Comparison of ENCODE assay signal across 12 mouse cellular contexts in the genomic region with DNA sequence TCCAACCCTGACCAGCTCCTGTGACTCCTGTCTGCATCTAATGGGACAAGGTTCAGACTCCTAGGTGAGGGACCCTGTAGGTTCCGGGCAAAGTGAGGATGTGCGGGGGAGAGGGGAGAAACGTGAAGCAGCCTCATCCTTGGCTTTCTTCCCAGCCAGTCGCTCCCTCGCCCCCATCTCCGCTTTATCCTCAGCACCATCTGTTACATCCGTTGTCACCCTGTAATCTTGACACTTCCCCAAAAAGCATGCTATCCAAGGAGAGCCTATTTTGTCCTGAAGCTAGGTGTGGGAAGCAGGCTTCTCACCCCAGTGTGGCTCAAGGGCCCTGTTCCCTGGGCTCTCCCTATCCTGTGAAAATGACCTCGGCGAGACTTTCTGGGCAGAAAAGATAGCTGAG. TPM values are rescaled to one million over a fixed set of nuclear protein-coding genes. Genes with fewer than 3 reads are reported as not detected.
DNase-seq lines count a peak whose midpoint lies in the region; ATAC-seq and TF ChIP-seq lines count a peak whose summit lies in the region.
"Had no signal": no experiment of that assay in that cellular context is flagged by ENCODE, and none has a peak within 500 bp of the region (broad histone marks: within the 10 kb centered on the region; RNA-seq: fewer than 3 reads in every experiment).

No protein-coding gene starts in this region.

- no peak for TF ChIP-seq CTCF in cerebellum, adult 2 months (IDR thresholded peaks at IDR 0.05; ENCODE audit: borderline replicate concordance, insufficient read depth, low read depth, low read length)

- 0 out of 2 replicates have a peak, but pooled peaks have one; percentile 34 for TF ChIP-seq POLR2A in cerebellum, adult 2 months (IDR thresholded peaks at IDR 0.05; ENCODE audit: borderline replicate concordance, insufficient read depth, low read length)

- ATAC-seq in hindbrain, embryonic 13.5 days (ENCODE audit: low FRiP score) = no peak
- no peak for ATAC-seq in hindbrain, embryonic 12.5 days (ENCODE audit: low FRiP score)
- no peak for ATAC-seq in liver, embryonic 16.5 days (ENCODE audit: low read depth)

- H3K27ac ChIP-seq in hindbrain, embryonic 13.5 days = no peak overlapping the region
- H3K27ac ChIP-seq in hindbrain, embryonic 12.5 days = no peak overlapping the region
- peak overlapping the region; percentile 89 for H3K27ac ChIP-seq in cerebellum, adult 2 months (ENCODE audit: insufficient read depth, low read length)
- H3K27ac ChIP-seq in liver, embryonic 16.5 days (ENCODE audit: low read length) = no peak overlapping the region
- H3K27ac ChIP-seq: macrophage had no signal

- H3K4me3 ChIP-seq in hindbrain, embryonic 13.5 days = no peak overlapping the region
- H3K4me3 ChIP-seq in hindbrain, embryonic 12.5 days = no peak overlapping the region
- H3K4me3 ChIP-seq in cerebellum, adult 2 months (replicated peaks; ENCODE audit: insufficient read depth, low read depth, low read length) = peak overlapping the region; percentile 21
- no peak overlapping the region for H3K4me3 ChIP-seq in liver, embryonic 16.5 days (ENCODE audit: low read depth, low read length)

- H3K9ac ChIP-seq in hindbrain, embryonic 13.5 days = no peak overlapping the region
- no peak overlapping the region for H3K9ac ChIP-seq in hindbrain, embryonic 12.5 days
- peak overlapping the region; percentile 10; the same call in 1 of the 2 replicates for H3K9ac ChIP-seq in liver, embryonic 16.5 days (ENCODE audit: low read depth, low read length)

- DNase-seq in cerebellum, adult 2 months = peak; percentile 85 to 95
- DNase-seq in layer of hippocampus, adult 8-10 months (ENCODE audit: low spot score in 2 of 2) = peak; percentile 69 to 71
- DNase-seq in adrenal gland, postnatal 10 days = no peak
- no peak for DNase-seq in spleen, postnatal 10 days (ENCODE audit: low spot score in 2 of 2)
- DNase-seq in lung, adult 18-20 months = no peak

- H3K27me3 ChIP-seq in hindbrain, embryonic 13.5 days = peaks cover 16% of the 10 kb centered on the region
- peaks cover 14% of the 10 kb centered on the region for H3K27me3 ChIP-seq in hindbrain, embryonic 12.5 days
- H3K27me3 ChIP-seq in cerebellum, adult 2 months (ENCODE audit: control insufficient read depth, insufficient read depth, low read length) = no peaks in the 10 kb centered on the region
- no peaks in the 10 kb centered on the region for H3K27me3 ChIP-seq in liver, embryonic 16.5 days (ENCODE audit: control insufficient read depth, insufficient read depth, low read depth, low read length)

- H3K4me2 ChIP-seq in hindbrain, embryonic 13.5 days = 0 out of 2 replicates have a peak overlapping the region, but pooled peaks have one; percentile 1
- H3K4me2 ChIP-seq in hindbrain, embryonic 12.5 days (replicated peaks) = no peak overlapping the region
- H3K4me2 ChIP-seq in liver, embryonic 16.5 days (ENCODE audit: low read depth, low read length) = peak overlapping the region; percentile 95

- H3K36me3 ChIP-seq in hindbrain, embryonic 13.5 days = no peaks in the 10 kb centered on the region
- H3K36me3 ChIP-seq in hindbrain, embryonic 12.5 days = no peaks in the 10 kb centered on the region
- H3K36me3 ChIP-seq in liver, embryonic 16.5 days (ENCODE audit: control insufficient read depth, insufficient read depth) = no peaks in the 10 kb centered on the region

- 76% methylated on average over 9 of the region's 9 CpGs for WGBS in hindbrain, embryonic 13.5 days
- WGBS in hindbrain, embryonic 12.5 days = 78% methylated on average over 9 of the region's 9 CpGs
- WGBS in cerebellum, adult 2 months = 13% methylated on average over 9 of the region's 9 CpGs
- 57% methylated on average over 9 of the region's 9 CpGs for WGBS in liver, embryonic 16.5 days (ENCODE audit: insufficient replicate concordance)

- H3K9me3 ChIP-seq in hindbrain, embryonic 13.5 days = no peaks in the 10 kb centered on the region
- no peaks in the 10 kb centered on the region for H3K9me3 ChIP-seq in hindbrain, embryonic 12.5 days (replicated peaks)
- H3K9me3 ChIP-seq in liver, embryonic 16.5 days (replicated peaks; ENCODE audit: control insufficient read depth, low read length) = no peaks in the 10 kb centered on the region

- peaks cover 57% of the 10 kb centered on the region for H3K4me1 ChIP-seq in hindbrain, embryonic 13.5 days (replicated peaks)
- peaks cover 33% of the 10 kb centered on the region for H3K4me1 ChIP-seq in hindbrain, embryonic 12.5 days
- peaks cover 48% of the 10 kb centered on the region for H3K4me1 ChIP-seq in cerebellum, adult 2 months (ENCODE audit: control insufficient read depth, insufficient read depth, low read length)
- peaks cover 54% of the 10 kb centered on the region for H3K4me1 ChIP-seq in liver, embryonic 16.5 days (ENCODE audit: control insufficient read depth, low read depth, low read length)

RNA-seq across cellular contexts. Expression of a gene that starts 3.9 kb away (rescaled TPM):
- 16.4 and 17.3 TPM in 2 replicates for polyA plus RNA-seq in hindbrain, embryonic 13.5 days (2015; fragmentation: Nextera tagmentation; extraction: Ambion mirVana)
- 24.2 and 28.1 TPM in 2 replicates for polyA plus RNA-seq in hindbrain, embryonic 12.5 days (2016; fragmentation: Nextera tagmentation; extraction: Ambion mirVana)
- polyA plus RNA-seq in cerebellum, adult 2 months (2012; rRNA removed) = 318 and 354 TPM in 2 replicates
- total RNA-seq in layer of hippocampus, adult 8-10 months (2022) = 100 to 1,000 TPM; 248 to 260 (median 255) TPM
- 16.5 and 18.9 TPM in 2 replicates for polyA plus RNA-seq in liver, embryonic 16.5 days (2015; fragmentation: Nextera tagmentation; extraction: Ambion mirVana)
- 10 to 100 TPM; 41.2 to 49.2 TPM for total RNA-seq in adrenal gland, postnatal 10 days (2021)

RNA-seq across cellular contexts. Expression of a gene that starts 42.9 kb away (rescaled TPM):
- 0.55 and 0.71 TPM in 2 replicates for polyA plus RNA-seq in hindbrain, embryonic 13.5 days (2015; fragmentation: Nextera tagmentation; extraction: Ambion mirVana)
- 0.78 and 0.84 TPM in 2 replicates for polyA plus RNA-seq in hindbrain, embryonic 12.5 days (2016; fragmentation: Nextera tagmentation; extraction: Ambion mirVana)
- polyA plus RNA-seq in cerebellum, adult 2 months (2012; rRNA removed) = 23.1 and 27.1 TPM in 2 replicates
- 100 to 1,000 TPM in 2 of 4 experiments, 10 to 100 TPM in 2; 91.6 to 119 (median 104) TPM for total RNA-seq in layer of hippocampus, adult 8-10 months (2022)
- 13.5 and 15.9 TPM in 2 replicates for polyA plus RNA-seq in liver, embryonic 16.5 days (2015; fragmentation: Nextera tagmentation; extraction: Ambion mirVana)
- under 1 TPM; 0.60 to 0.94 TPM for total RNA-seq in adrenal gland, postnatal 10 days (2021)
- polyA plus RNA-seq: macrophage had no signal

RNA-seq across cellular contexts. Expression of a gene that starts 43.0 kb away (rescaled TPM):
- polyA plus RNA-seq in hindbrain, embryonic 13.5 days (2015; fragmentation: Nextera tagmentation; extraction: Ambion mirVana) = 0.28 TPM in 1 of 2 replicates, not detected in the other
- polyA plus RNA-seq in hindbrain, embryonic 12.5 days (2016; fragmentation: Nextera tagmentation; extraction: Ambion mirVana) = not detected in 2 replicates
- polyA plus RNA-seq in cerebellum, adult 2 months (2012; rRNA removed) = 0.65 and 1.6 TPM in 2 replicates
- total RNA-seq in layer of hippocampus, adult 8-10 months (2022) = 1 to 10 TPM; 1.8 to 4.9 (median 2.8) TPM
- polyA plus RNA-seq in liver, embryonic 16.5 days (2015; fragmentation: Nextera tagmentation; extraction: Ambion mirVana) = 0.49 and 0.64 TPM in 2 replicates
- not detected for total RNA-seq in adrenal gland, postnatal 10 days (2021)
- polyA plus RNA-seq: intestine, embryonic 14.5 days; macrophage; testis, adult 2 months had no signal

RNA-seq across cellular contexts. Expression of a gene that starts 44.2 kb away (rescaled TPM):
- 275 and 285 TPM in 2 replicates for polyA plus RNA-seq in hindbrain, embryonic 13.5 days (2015; fragmentation: Nextera tagmentation; extraction: Ambion mirVana)
- 155 and 160 TPM in 2 replicates for polyA plus RNA-seq in hindbrain, embryonic 12.5 days (2016; fragmentation: Nextera tagmentation; extraction: Ambion mirVana)
- polyA plus RNA-seq in cerebellum, adult 2 months (2012; rRNA removed) = 91.1 and 93.2 TPM in 2 replicates
- 100 to 1,000 TPM; 115 to 156 (median 130) TPM for total RNA-seq in layer of hippocampus, adult 8-10 months (2022)
- polyA plus RNA-seq in liver, embryonic 16.5 days (2015; fragmentation: Nextera tagmentation; extraction: Ambion mirVana) = 7.4 and 9.7 TPM in 2 replicates
- total RNA-seq in adrenal gland, postnatal 10 days (2021) = 10 to 100 TPM; 24.2 to 26.5 TPM

RNA-seq across cellular contexts. Expression of a gene that starts 52.7 kb away (rescaled TPM):
- not detected in 2 replicates for polyA plus RNA-seq in hindbrain, embryonic 13.5 days (2015; fragmentation: Nextera tagmentation; extraction: Ambion mirVana)
- not detected in 2 replicates for polyA plus RNA-seq in hindbrain, embryonic 12.5 days (2016; fragmentation: Nextera tagmentation; extraction: Ambion mirVana)
- not detected in 2 replicates for polyA plus RNA-seq in cerebellum, adult 2 months (2012; rRNA removed)
- total RNA-seq in layer of hippocampus, adult 8-10 months (2022) = under 1 TPM in 1 of 4 experiments, not detected in 3; 0.69 TPM
- not detected in 2 replicates for polyA plus RNA-seq in liver, embryonic 16.5 days (2015; fragmentation: Nextera tagmentation; extraction: Ambion mirVana)
- total RNA-seq in adrenal gland, postnatal 10 days (2021) = not detected
- polyA plus RNA-seq: intestine, embryonic 14.5 days; macrophage; neural tube, embryonic 14.5 days had no signal

Comparison
In these comparisons a context has a peak if more than half of its experiments do, and no peak if none do; other contexts are left out.
1. DNase-seq: peak in cerebellum, adult 2 months (2 of 2) and layer of hippocampus, adult 8-10 months (2 of 2); none in adrenal gland, postnatal 10 days (single experiment), spleen, postnatal 10 days (0 of 2) and lung, adult 18-20 months (0 of 2).
2. RNA of a gene that starts 3.9 kb away (polyA plus RNA-seq): 318 to 354 TPM in cerebellum, adult 2 months; 24.2 to 28.1 TPM in hindbrain, embryonic 12.5 days, 16.4 to 17.3 TPM in hindbrain, embryonic 13.5 days and 16.5 to 18.9 TPM in liver, embryonic 16.5 days; every median in the first group is over 10 times any median in the second.